Mouse (Mus musculus) hindbrain, embryonic 14.5 days (tissue): ENCODE measurements around the gene Hfe2. TPM values are rescaled to one million over a fixed set of nuclear protein-coding genes. Genes with fewer than 3 reads are reported as not detected.

Source experiments
- ATAC-seq: fragments of 200-750 bp; cut with Nextera tagmentation; 2 replicates; pipeline ENCODE4 v1.8.0; 2017; ENCODE audit warnings: moderate number of reproducible peaks, mild to moderate bottlenecking, moderate TSS enrichment, moderate library complexity; ENCODE audit not compliant: low FRiP score
- DNase-seq: peaks from one replicate; pipeline ENCODE4 v3.0.0-alpha.2; 2015; ENCODE audit warnings: low spot score
- H3K27ac ChIP-seq: fragments of 300-500 bp; sonication (generic); 2 replicates; pipeline ENCODE4 v1.5.1; 2014; ENCODE audit warnings: mild to moderate bottlenecking, moderate library complexity
- H3K27me3 ChIP-seq: fragments of 300-500 bp; sonication (generic); 2 replicates; pipeline ENCODE4 v1.6.1; 2014; ENCODE audit warnings: mild to moderate bottlenecking, low read length, mixed read lengths; ENCODE audit not compliant: control insufficient read depth, insufficient read depth
- H3K36me3 ChIP-seq: fragments of 300-500 bp; sonication (generic); replicated peaks from 2 replicates; pipeline ENCODE4 v1.6.1; 2014; ENCODE audit not compliant: control insufficient read depth, insufficient read depth
- H3K4me1 ChIP-seq: fragments of 300-500 bp; sonication (generic); replicated peaks from 2 replicates; pipeline ENCODE4 v1.6.1; 2014; ENCODE audit warnings: antibody characterized with exemption, low read length, mixed read lengths; ENCODE audit not compliant: control insufficient read depth, insufficient read depth
- H3K4me2 ChIP-seq: fragments of 300-500 bp; sonication (generic); replicated peaks from 2 replicates; pipeline ENCODE4 v1.6.1; 2014; ENCODE audit warnings: mild to moderate bottlenecking, moderate library complexity
- H3K4me3 ChIP-seq: fragments of 300-500 bp; sonication (generic); replicated peaks from 2 replicates; pipeline ENCODE4 v1.5.1; 2014; ENCODE audit warnings: mild to moderate bottlenecking, low read length
- H3K9ac ChIP-seq: fragments of 300-500 bp; sonication (generic); 2 replicates; pipeline ENCODE4 v1.6.1; 2014
- H3K9me3 ChIP-seq: fragments of 300-500 bp; sonication (generic); 2 replicates; pipeline ENCODE4 v1.6.1; 2016; ENCODE audit warnings: low read length; ENCODE audit not compliant: control insufficient read depth
- WGBS: fragments of 180-500 bp; shearing (Covaris S2); extraction: QIAGEN DNeasy Blood & Tissue Kit; methylation state at CpG from one replicate; pipeline ENCODE4 v1.1.7; 2014; 5-methylcytosine and 5-hydroxymethylcytosine counted together
- polyA plus RNA-seq: library from polyadenylated mRNA; unstranded; fragments of >200 nt; fragmentation: Nextera tagmentation; extraction: Ambion mirVana; gene quantifications from 2 replicates; pipeline ENCODE4 v1.2.1, GENCODE M21; 2014

Gene Hfe2
- polyA plus RNA-seq, 1 experiment from 2014 or later, result 2.1 TPM

GRCm38 (mm10) chr3:96565105-96565504 lies 40.1 kb downstream of the Hfe2 start:
- Histone ChIP-seq H3K4me3 (no peak overlapping the region), H3K4me1 (peaks cover 19% of the 10 kb centered on the region), H3K9ac (no peak overlapping the region), H3K36me3 (peaks cover 14% of the 10 kb centered on the region), H3K4me2 (no peak overlapping the region), H3K27me3 (no peaks in the 10 kb centered on the region), H3K27ac (no peak overlapping the region), H3K9me3 (no peaks in the 10 kb centered on the region)
- 91% methylated on average over 2 of the region's 3 CpGs for WGBS
- ATAC-seq (no peak), DNase-seq (no peak)

GRCm38 (mm10) chr3:96566661-96567450 lies 41.9 kb downstream of the Hfe2 start:
- Histone ChIP-seq H3K4me2 (no peak overlapping the region), H3K27me3 (no peaks in the 10 kb centered on the region), H3K27ac (no peak overlapping the region), H3K36me3 (no peaks in the 10 kb centered on the region), H3K4me3 (no peak overlapping the region), H3K9ac (no peak overlapping the region), H3K4me1 (peaks cover 2% of the 10 kb centered on the region; the same call in 1 of the 2 replicates), H3K9me3 (no peaks in the 10 kb centered on the region)
- ATAC-seq, result no peak
- no peak for DNase-seq
- WGBS, result 89% methylated on average over 8 of the region's 8 CpGs

- no peak for ATAC-seq
- 69% methylated on average over 8 of the region's 8 CpGs for WGBS
- no peaks in the 10 kb centered on the region for H3K9me3 ChIP-seq
Measured at GRCm38 (mm10) chr3:96568605-96569004, 43.6 kb downstream of the Hfe2 start.

GRCm38 (mm10) chr3:96569506-96569905 lies 44.5 kb downstream of the Hfe2 start:
- no peaks in the 10 kb centered on the region for H3K27me3 ChIP-seq
- ATAC-seq (no peak), DNase-seq (no peak)
- no peaks in the 10 kb centered on the region for H3K36me3 ChIP-seq
- H3K9ac ChIP-seq, result no peak overlapping the region
- no peak overlapping the region for H3K4me2 ChIP-seq
- no peak overlapping the region for H3K4me3 ChIP-seq
- H3K9me3 ChIP-seq, result no peaks in the 10 kb centered on the region
- no peaks in the 10 kb centered on the region for H3K4me1 ChIP-seq
- WGBS, result 84% methylated on average over 13 of the region's 13 CpGs
- no peak overlapping the region for H3K27ac ChIP-seq

More at GRCm38 (mm10) chr3:96568605-96569004, 43.6 kb downstream of the Hfe2 start:
- H3K27me3 ChIP-seq, result no peaks in the 10 kb centered on the region
- no peak overlapping the region for H3K4me2 ChIP-seq
- H3K36me3 ChIP-seq, result no peaks in the 10 kb centered on the region
- no peak overlapping the region for H3K9ac ChIP-seq
- no peak overlapping the region for H3K4me3 ChIP-seq
- no peak overlapping the region for H3K27ac ChIP-seq
- DNase-seq, result no peak
- H3K4me1 ChIP-seq, result no peaks in the 10 kb centered on the region

- WGBS, result 86% methylated on average over 11 of the region's 11 CpGs
- DNase-seq, result no peak
Measured at GRCm38 (mm10) chr3:96569966-96570605, 45.1 kb downstream of the Hfe2 start.

GRCm38 (mm10) chr3:96570643-96571042 lies 45.7 kb downstream of the Hfe2 start:
- H3K36me3 ChIP-seq, result no peaks in the 10 kb centered on the region
- DNase-seq (no peak), ATAC-seq (no peak)
- H3K4me1 ChIP-seq, result no peaks in the 10 kb centered on the region
- WGBS, result 82% methylated on average over 7 of the region's 7 CpGs
- H3K9ac ChIP-seq, result no peak overlapping the region
- no peaks in the 10 kb centered on the region for H3K27me3 ChIP-seq
- H3K4me3 ChIP-seq, result no peak overlapping the region
- H3K9me3 ChIP-seq, result no peaks in the 10 kb centered on the region
- no peak overlapping the region for H3K27ac ChIP-seq
- H3K4me2 ChIP-seq, result no peak overlapping the region

More at GRCm38 (mm10) chr3:96569966-96570605, 45.1 kb downstream of the Hfe2 start:
- Histone ChIP-seq H3K27ac (no peak overlapping the region), H3K4me3 (no peak overlapping the region), H3K4me2 (no peak overlapping the region), H3K27me3 (no peaks in the 10 kb centered on the region), H3K4me1 (no peaks in the 10 kb centered on the region), H3K9ac (no peak overlapping the region), H3K9me3 (no peaks in the 10 kb centered on the region), H3K36me3 (no peaks in the 10 kb centered on the region)
- no peak for ATAC-seq

GRCm38 (mm10) chr3:96571336-96571735 lies 46.4 kb downstream of the Hfe2 start:
- Histone ChIP-seq H3K4me2 (no peak overlapping the region), H3K27me3 (no peaks in the 10 kb centered on the region), H3K4me3 (no peak overlapping the region), H3K9ac (no peak overlapping the region), H3K9me3 (no peaks in the 10 kb centered on the region), H3K36me3 (no peaks in the 10 kb centered on the region), H3K4me1 (no peaks in the 10 kb centered on the region), H3K27ac (no peak overlapping the region)
- ATAC-seq (no peak), DNase-seq (no peak)
- WGBS, result 68% methylated on average over 2 of the region's 2 CpGs

GRCm38 (mm10) chr3:96571896-96572698 lies 47.1 kb downstream of the Hfe2 start:
- Histone ChIP-seq H3K4me2 (no peak overlapping the region), H3K36me3 (no peaks in the 10 kb centered on the region), H3K9me3 (no peaks in the 10 kb centered on the region), H3K27me3 (no peaks in the 10 kb centered on the region), H3K4me3 (no peak overlapping the region), H3K27ac (no peak overlapping the region), H3K9ac (no peak overlapping the region), H3K4me1 (peaks cover 2% of the 10 kb centered on the region; the same call in 1 of the 2 replicates)
- 83% methylated on average over 15 of the region's 16 CpGs for WGBS
- DNase-seq (no peak), ATAC-seq (no peak)
